ENCODE assay signal across 29 mouse cellular contexts in genomic region chr15:12522810-12523209, GRCm38 (mm10).
DNase-seq lines count a peak whose midpoint lies in the region; ATAC-seq and TF ChIP-seq lines count a peak whose summit lies in the region.
"Had no signal": no experiment of that assay in that cellular context is flagged by ENCODE, and none has a peak within 500 bp of the region (broad histone marks: within the 10 kb centered on the region; RNA-seq: fewer than 3 reads in every experiment).

No protein-coding gene starts in this region.

- no peaks in the 10 kb centered on the region for H3K27me3 ChIP-seq in heart, embryonic 13.5 days (replicated peaks)
- no peaks in the 10 kb centered on the region for H3K27me3 ChIP-seq in heart, embryonic 10.5 days (ENCODE audit: insufficient read depth, poor library complexity, severe bottlenecking)
- H3K27me3 ChIP-seq in kidney, adult 2 months (replicated peaks; ENCODE audit: control insufficient read depth, insufficient read depth, low read length): no peaks in the 10 kb centered on the region
- no peaks in the 10 kb centered on the region for H3K27me3 ChIP-seq in kidney, embryonic 14.5 days (ENCODE audit: control insufficient read depth, insufficient read depth, low read length)
- H3K27me3 ChIP-seq: CH12.LX; embryonic facial prominence, embryonic 13.5 days; forebrain, embryonic 15.5 days; liver, embryonic 12.5 days; midbrain, embryonic 13.5 days; neural tube, embryonic 13.5 days had no signal

- peaks cover 8% of the 10 kb centered on the region for H3K36me3 ChIP-seq in heart, embryonic 13.5 days
- H3K36me3 ChIP-seq in heart, embryonic 10.5 days: peaks cover 2% of the 10 kb centered on the region; the same call in 1 of the 2 replicates
- no peaks in the 10 kb centered on the region for H3K36me3 ChIP-seq in kidney, adult 2 months (ENCODE audit: control insufficient read depth, insufficient read depth, low read length)
- H3K36me3 ChIP-seq in kidney, embryonic 14.5 days (ENCODE audit: control insufficient read depth, insufficient read depth, low read length): no peaks in the 10 kb centered on the region; the same call in none of the 2 replicates
- H3K36me3 ChIP-seq: embryonic facial prominence, embryonic 13.5 days; forebrain, embryonic 10.5 days; forebrain, embryonic 15.5 days; liver, embryonic 12.5 days; midbrain, embryonic 13.5 days; neural tube, embryonic 13.5 days had no signal

- no peak overlapping the region for H3K4me3 ChIP-seq in heart, embryonic 13.5 days
- no peak overlapping the region for H3K4me3 ChIP-seq in heart, embryonic 10.5 days
- no peak overlapping the region for H3K4me3 ChIP-seq in kidney, adult 2 months (ENCODE audit: insufficient read depth, low read depth, low read length)
- no peak overlapping the region for H3K4me3 ChIP-seq in kidney, embryonic 14.5 days (ENCODE audit: low read length)
- H3K4me3 ChIP-seq: embryonic facial prominence, embryonic 13.5 days; forebrain, embryonic 10.5 days; forebrain, embryonic 15.5 days; layer of hippocampus, adult 2 months; liver, embryonic 12.5 days; midbrain, embryonic 13.5 days; neural tube, embryonic 13.5 days had no signal

- H3K4me2 ChIP-seq in heart, embryonic 13.5 days: no peak overlapping the region
- H3K4me2 ChIP-seq in kidney, embryonic 14.5 days (replicated peaks; ENCODE audit: low read depth, low read length): no peak overlapping the region
- H3K4me2 ChIP-seq: embryonic facial prominence, embryonic 13.5 days; forebrain, embryonic 15.5 days; hindbrain, embryonic 14.5 days; liver, embryonic 12.5 days; midbrain, embryonic 13.5 days; neural tube, embryonic 13.5 days had no signal

- no peak for TF ChIP-seq POLR2A in kidney, adult 2 months (IDR thresholded peaks at IDR 0.05; ENCODE audit: low read depth, low read length)

- peaks cover 38% of the 10 kb centered on the region for H3K4me1 ChIP-seq in heart, embryonic 13.5 days
- H3K4me1 ChIP-seq in heart, embryonic 10.5 days: peaks cover 19% of the 10 kb centered on the region
- no peaks in the 10 kb centered on the region for H3K4me1 ChIP-seq in kidney, adult 2 months (ENCODE audit: control insufficient read depth, insufficient read depth, low read length)
- peaks cover 10% of the 10 kb centered on the region for H3K4me1 ChIP-seq in kidney, embryonic 14.5 days (ENCODE audit: control insufficient read depth, insufficient read depth, low read length)
- H3K4me1 ChIP-seq: liver, embryonic 12.5 days had no signal

- WGBS in heart, embryonic 13.5 days: 34% methylated on average over 7 of the region's 7 CpGs
- WGBS in heart, embryonic 10.5 days: 75% methylated on average over 7 of the region's 7 CpGs
- WGBS in kidney, adult 2 months: 58% methylated on average over 7 of the region's 7 CpGs
- 73% methylated on average over 7 of the region's 7 CpGs for WGBS in kidney, embryonic 14.5 days

- H3K9me3 ChIP-seq in heart, embryonic 13.5 days: 0 out of 2 replicates have a peak, but pooled peaks cover 4% of the 10 kb centered on the region
- no peaks in the 10 kb centered on the region for H3K9me3 ChIP-seq in heart, embryonic 10.5 days
- H3K9me3 ChIP-seq in kidney, embryonic 14.5 days (ENCODE audit: control insufficient read depth, low read length): peaks cover 3% of the 10 kb centered on the region; the same call in 1 of the 2 replicates
- H3K9me3 ChIP-seq: forebrain, embryonic 15.5 days; liver, embryonic 12.5 days; midbrain, embryonic 13.5 days; neural tube, embryonic 13.5 days had no signal

- TF ChIP-seq CTCF in kidney, adult 2 months (conservative IDR thresholded peaks at IDR 0.05; ENCODE audit: insufficient read depth, insufficient read length, low read depth, low read length): no peak

- peak; percentile 29 for DNase-seq in adrenal gland, postnatal 10 days
- no peak for DNase-seq in adrenal gland, adult 2 months
- no peak for DNase-seq in heart, embryonic 10.5 days (ENCODE audit: low spot score)
- DNase-seq in kidney, adult 2 months: peak; percentile 41
- peak; percentile 38 for DNase-seq in brain, adult 2 months (ENCODE audit: low read depth, low spot score)
- DNase-seq in layer of hippocampus, adult 9-11 months: no peak
- DNase-seq: adrenal gland, postnatal 14 days; cerebellum, adult 18-20 months; cerebellum, postnatal 10 days; kidney, postnatal 14 days; left cerebral cortex, postnatal 4 days; liver, postnatal 0 days; lung, postnatal 10 days; right cerebral cortex, postnatal 4 days; thymus, adult 2 months; thymus, postnatal 36 days had no signal

- H3K27ac ChIP-seq in heart, embryonic 13.5 days (replicated peaks): peak overlapping the region; percentile 62
- H3K27ac ChIP-seq in heart, embryonic 10.5 days: no peak overlapping the region
- no peak overlapping the region for H3K27ac ChIP-seq in kidney, adult 2 months (ENCODE audit: insufficient read depth, low read depth, low read length)
- no peak overlapping the region for H3K27ac ChIP-seq in kidney, embryonic 14.5 days (ENCODE audit: low read depth, low read length)
- H3K27ac ChIP-seq: embryonic facial prominence, embryonic 13.5 days; forebrain, embryonic 10.5 days; forebrain, embryonic 15.5 days; hindbrain, embryonic 14.5 days; layer of hippocampus, adult 2 months; liver, embryonic 12.5 days; macrophage; midbrain, embryonic 13.5 days; neural tube, embryonic 13.5 days had no signal

- ATAC-seq in heart, embryonic 13.5 days (ENCODE audit: extremely low read depth, insufficient number of reproducible peaks, low FRiP score, low TSS enrichment): no peak
- no peak for ATAC-seq in kidney, embryonic 14.5 days (ENCODE audit: low FRiP score, low TSS enrichment)
- ATAC-seq: forebrain, embryonic 15.5 days; intestine, postnatal 0 days; liver, embryonic 12.5 days; liver, postnatal 0 days; midbrain, embryonic 13.5 days had no signal

- no peak overlapping the region for H3K9ac ChIP-seq in heart, embryonic 13.5 days
- no peak overlapping the region for H3K9ac ChIP-seq in kidney, embryonic 14.5 days (ENCODE audit: low read depth, low read length)
- H3K9ac ChIP-seq: embryonic facial prominence, embryonic 13.5 days; forebrain, embryonic 15.5 days; hindbrain, embryonic 14.5 days; liver, embryonic 12.5 days; liver, postnatal 0 days; midbrain, embryonic 13.5 days; neural tube, embryonic 13.5 days had no signal

Comparison
In these comparisons a context has a peak if more than half of its experiments do, and no peak if none do; other contexts are left out.
1. DNase-seq: peak in adrenal gland, postnatal 10 days (single experiment), kidney, adult 2 months (single experiment) and brain, adult 2 months (single experiment); none in adrenal gland, adult 2 months (single experiment), heart, embryonic 10.5 days (single experiment) and layer of hippocampus, adult 9-11 months (single experiment).